Mouse (Mus musculus) liver, embryonic 14.5 days (tissue): Measurements from ENCODE around the gene Gm49486. TPM values are rescaled to one million over a fixed set of nuclear protein-coding genes. Genes with fewer than 3 reads are reported as not detected.

Experiments
- ATAC-seq: fragments of 200-750 bp; cut with Nextera tagmentation; 2 replicates; pipeline ENCODE4 v1.8.0; 2017; ENCODE audit warnings: moderate number of reproducible peaks, mild to moderate bottlenecking, moderate library complexity; ENCODE audit not compliant: insufficient read depth
- DNase-seq, 3 experiments: peaks; one replicate each; pipeline ENCODE4 v3.0.0-alpha.2; 2012 to 2013; ENCODE audit warnings: low read depth in 3 of 3, low spot score in 3 of 3
- H3K27ac ChIP-seq: fragments of 300-500 bp; sonication (generic); 2 replicates; pipeline ENCODE4 v1.5.1; 2014; ENCODE audit warnings: moderate library complexity, mild to moderate bottlenecking, control low read depth, inconsistent platforms
- H3K27me3 ChIP-seq: fragments of 300-500 bp; sonication (generic); 2 replicates; pipeline ENCODE4 v1.6.1; 2014; ENCODE audit warnings: mild to moderate bottlenecking, low read length, moderate library complexity; ENCODE audit not compliant: control insufficient read depth, insufficient read depth
- H3K36me3 ChIP-seq: fragments of 300-500 bp; sonication (generic); replicated peaks from 2 replicates; pipeline ENCODE4 v1.6.1; 2014; ENCODE audit warnings: low read depth; ENCODE audit not compliant: control insufficient read depth, insufficient read depth
- H3K4me1 ChIP-seq, 2 experiments: fragments of 200-500 bp in 1 of 2; fragments of 300-500 bp in 1 of 2; sonication (generic) in 1 of 2; replicated peaks; 2 replicates each; pipeline ENCODE4 v1.6.1; 2012 to 2014; ENCODE audit warnings: antibody characterized with exemption in 1 of 2, inconsistent platforms in 1 of 2, low read length in 1 of 2; ENCODE audit not compliant: control insufficient read depth in 2 of 2, insufficient read depth in 2 of 2
- H3K4me2 ChIP-seq: fragments of 300-500 bp; sonication (generic); 2 replicates; pipeline ENCODE4 v1.6.1; 2014; ENCODE audit warnings: low read depth, mild to moderate bottlenecking, control low read depth, moderate library complexity
- H3K4me3 ChIP-seq, 2 experiments: fragments of 200-500 bp in 1 of 2; fragments of 300-500 bp in 1 of 2; sonication (generic) in 1 of 2; 2 replicates each; pipeline ENCODE4 v1.5.1; 2012 to 2014; ENCODE audit warnings: low read depth in 2 of 2, low read length in 2 of 2, mild to moderate bottlenecking in 2 of 2, control low read depth in 1 of 2, inconsistent platforms in 1 of 2, moderate library complexity in 1 of 2; ENCODE audit not compliant: insufficient read depth in 1 of 2
- H3K9ac ChIP-seq: fragments of 300-500 bp; sonication (generic); replicated peaks from 2 replicates; pipeline ENCODE4 v1.6.1; 2014; ENCODE audit warnings: mild to moderate bottlenecking, control low read depth, moderate library complexity
- H3K9me3 ChIP-seq: fragments of 300-500 bp; sonication (generic); 2 replicates; pipeline ENCODE4 v1.6.1; 2016; ENCODE audit warnings: low read length, mixed read lengths; ENCODE audit not compliant: control insufficient read depth
- CTCF ChIP-seq: IDR thresholded peaks from 2 replicates; pipeline ENCODE4 v1.5.1; 2016; ENCODE audit warnings: antibody characterized with exemption, low read depth, control low read depth
- EP300 ChIP-seq: IDR thresholded peaks from 2 replicates; pipeline ENCODE4 v1.6.1; 2016; ENCODE audit warnings: antibody characterized with exemption, low read depth
- whole genome bisulfite sequencing: fragments of 180-500 bp; shearing (Covaris S2); extraction: QIAGEN DNeasy Blood & Tissue Kit; methylation state at CpG from one replicate; pipeline ENCODE4 v1.1.7; 2014; ENCODE audit not compliant: insufficient replicate concordance; 5-methylcytosine and 5-hydroxymethylcytosine counted together
- polyA plus RNA-seq, 2 experiments: library from polyadenylated mRNA; depleted of rRNA in 1 of 2; stranded (reverse) in 1 of 2; unstranded in 1 of 2; fragments of >200 nt; fragmentation: Nextera tagmentation in 1 of 2; extraction: Ambion mirVana in 1 of 2; gene quantifications; 2 replicates each; pipeline versions ENCODE4 v1.2.1 to v1.2.3; 2012 to 2014

The Gm49486 gene
- polyA plus RNA-seq, 2 experiments = 0.06 TPM; not detected in 1

- H3K4me2 ChIP-seq = no peak overlapping the region
- 76% methylated on average over 26 of the region's 26 CpGs for WGBS
- no peak overlapping the region for H3K9ac ChIP-seq
- no peaks in the 10 kb centered on the region for H3K4me1 ChIP-seq
- H3K9me3 ChIP-seq = no peaks in the 10 kb centered on the region
- H3K36me3 ChIP-seq = no peaks in the 10 kb centered on the region
- H3K4me3 ChIP-seq = no peak overlapping the region
- ATAC-seq (no peak), DNase-seq (no peak)
- H3K27ac ChIP-seq = no peak overlapping the region
- H3K27me3 ChIP-seq = no peaks in the 10 kb centered on the region
- TF ChIP-seq CTCF = no peak
- no peak for TF ChIP-seq EP300
Observed at GRCm38 (mm10) chr15:79212750-79213446, 16.3 kb upstream of the Gm49486 start.

GRCm38 (mm10) chr15:79213591-79213990 lies 15.6 kb upstream of the Gm49486 start:
- 60% methylated on average over 6 of the region's 6 CpGs for WGBS
- Histone ChIP-seq H3K27me3 (no peaks in the 10 kb centered on the region), H3K9ac (no peak overlapping the region), H3K36me3 (no peaks in the 10 kb centered on the region), H3K4me2 (no peak overlapping the region), H3K9me3 (no peaks in the 10 kb centered on the region), H3K4me1 (no peaks in the 10 kb centered on the region), H3K27ac (no peak overlapping the region), H3K4me3 (no peak overlapping the region)
- DNase-seq (no peak), ATAC-seq (no peak)
- no peak for TF ChIP-seq CTCF
- no peak for TF ChIP-seq EP300

GRCm38 (mm10) chr15:79216191-79216590 lies 13.0 kb upstream of the Gm49486 start:
- Histone ChIP-seq H3K4me2 (no peak overlapping the region), H3K9ac (no peak overlapping the region), H3K4me3 (no peak overlapping the region), H3K36me3 (no peaks in the 10 kb centered on the region), H3K27me3 (no peaks in the 10 kb centered on the region), H3K9me3 (no peaks in the 10 kb centered on the region), H3K27ac (no peak overlapping the region), H3K4me1 (no peaks in the 10 kb centered on the region)
- DNase-seq (no peak), ATAC-seq (no peak)
- no peak for TF ChIP-seq CTCF
- TF ChIP-seq EP300 = no peak
- 28% methylated on average over 3 of the region's 3 CpGs for WGBS

GRCm38 (mm10) chr15:79219572-79219971 lies 9.6 kb upstream of the Gm49486 start:
- TF ChIP-seq EP300 = no peak
- no peak for TF ChIP-seq CTCF
- DNase-seq = no peak
- no peak overlapping the region for H3K9ac ChIP-seq
- WGBS = 8% methylated on average over 1 of the region's 1 CpGs
- H3K4me3 ChIP-seq = no peak overlapping the region
- no peaks in the 10 kb centered on the region for H3K36me3 ChIP-seq
- no peak overlapping the region for H3K27ac ChIP-seq
- ATAC-seq = no peak
- no peaks in the 10 kb centered on the region for H3K9me3 ChIP-seq
- peaks cover 0 to 2% of the 10 kb centered on the region in 2 experiments; a peak in 1 of 4 replicates for H3K4me1 ChIP-seq
- H3K4me2 ChIP-seq = no peak overlapping the region
- H3K27me3 ChIP-seq = no peaks in the 10 kb centered on the region

- 32% methylated on average over 5 of the region's 5 CpGs for WGBS
- TF ChIP-seq CTCF (no peak), EP300 (no peak)
- no peak for ATAC-seq
Observed at GRCm38 (mm10) chr15:79223641-79224040, 5.5 kb upstream of the Gm49486 start.

More at GRCm38 (mm10) chr15:79223641-79224040, 5.5 kb upstream of the Gm49486 start:
- Histone ChIP-seq H3K27me3 (no peaks in the 10 kb centered on the region), H3K9ac (no peak overlapping the region), H3K4me3 (no peak overlapping the region), H3K4me2 (no peak overlapping the region), H3K4me1 (peaks cover 0 to 2% of the 10 kb centered on the region in 2 experiments; a peak in 1 of 4 replicates), H3K27ac (no peak overlapping the region), H3K36me3 (no peaks in the 10 kb centered on the region), H3K9me3 (no peaks in the 10 kb centered on the region)
- no peak for DNase-seq
